Mouse (Mus musculus) megakaryocyte, adult 5-6 weeks (primary cell): Measurements from ENCODE around the gene Dusp28. TPM values are rescaled to one million over a fixed set of nuclear protein-coding genes. Genes with fewer than 3 reads are reported as not detected.
A peak's percentile ranks its signal among the peaks of the same experiment; 100 is the strongest.

Experiments
- ATAC-seq: 2 replicates; pipeline ENCODE4 v1.8.0; 2016; ENCODE audit warnings: mild to moderate bottlenecking, inconsistent platforms; ENCODE audit not compliant: poor library complexity, severe bottlenecking
- total RNA-seq, 2 experiments: library from RNA; stranded (forward) in 1 of 2; stranded (reverse) in 1 of 2; fragments of 153-499, 151-499 nt in 1 of 2; fragments of 221-1000, 200-1000 nt in 1 of 2; gene quantifications; 2 replicates each; pipeline versions ENCODE4 v1.2.3 to v1.2.4; 2015 to 2017

Gene Dusp28
- total RNA-seq, 2 experiments from 2014 or later = 2.4 to 8.2 TPM

DNA sequence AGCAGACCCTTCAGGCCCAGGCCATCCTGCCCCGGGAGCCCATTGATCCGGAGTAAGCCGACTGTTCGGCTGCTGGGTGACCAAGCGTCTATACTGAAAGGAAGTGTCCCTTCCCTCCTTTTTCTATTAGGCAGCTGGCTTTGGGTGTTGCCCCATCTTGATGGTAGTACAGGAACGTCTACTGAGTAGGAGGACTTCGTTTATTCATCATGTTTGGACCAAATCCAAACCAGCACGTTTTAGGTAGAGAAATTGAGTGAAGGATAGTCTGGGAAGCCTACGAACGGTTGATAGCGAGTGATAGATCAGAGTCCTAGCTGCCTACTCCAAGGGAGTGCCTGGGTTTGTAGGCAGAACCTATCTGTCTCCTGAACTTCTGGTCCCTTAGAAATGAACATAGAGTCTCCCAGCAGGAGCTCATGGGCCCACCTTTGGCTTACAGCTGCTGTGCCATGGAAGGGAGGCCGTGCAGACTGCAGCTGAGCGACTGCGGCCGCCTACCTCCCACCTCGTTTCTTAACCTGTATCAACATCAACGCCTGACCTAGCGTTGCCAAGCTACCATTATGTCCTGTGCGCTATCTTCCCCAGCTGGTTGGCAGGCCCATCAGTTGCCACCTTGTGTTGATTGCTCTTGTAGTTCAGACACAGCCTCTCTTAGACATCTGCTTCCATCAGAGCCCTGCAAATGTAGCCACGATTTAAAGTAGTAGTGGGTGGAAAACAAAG lies 1.0 kb downstream of the Dusp28 start:
- ATAC-seq = peak; percentile 20

DNA sequence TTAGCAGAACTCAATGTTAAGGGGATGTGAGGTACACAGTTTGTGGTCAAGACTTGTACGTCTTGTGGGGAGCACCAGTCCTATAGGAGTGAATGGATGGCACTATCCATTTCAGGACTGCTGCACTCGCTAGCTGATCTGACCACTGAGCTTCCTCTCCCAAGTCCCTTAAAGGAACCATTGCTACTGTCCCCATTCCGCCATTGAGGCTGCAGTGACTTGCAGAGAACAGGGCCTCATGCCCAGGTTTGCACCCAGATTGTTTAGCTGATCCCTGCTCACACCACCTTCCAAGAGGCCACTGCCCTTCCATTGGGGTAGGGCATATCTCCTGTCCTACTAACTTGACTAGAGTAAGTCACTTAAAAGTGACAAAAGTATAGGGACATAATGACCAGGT lies 1.9 kb downstream of the Dusp28 start:
- no peak for ATAC-seq

DNA sequence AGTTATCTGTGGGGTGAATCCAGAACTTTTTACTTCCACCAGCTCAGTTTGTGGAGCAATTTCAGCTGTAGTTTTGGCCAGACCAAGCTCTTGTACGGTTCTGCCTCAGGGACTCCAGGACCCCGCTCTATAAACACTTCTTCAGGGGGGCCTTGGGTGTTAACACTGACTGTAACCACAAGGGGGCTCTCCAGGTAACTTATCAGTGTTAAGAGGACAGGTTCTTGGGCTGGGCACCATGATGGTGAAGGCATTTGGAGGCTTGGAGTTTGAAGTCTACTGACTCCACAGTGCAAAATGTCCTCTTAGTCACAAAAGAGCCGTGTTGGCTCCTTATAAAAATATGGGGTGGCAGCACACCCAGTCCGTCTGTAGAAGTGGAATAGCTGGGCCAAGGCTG lies 2.3 kb downstream of the Dusp28 start:
- ATAC-seq = no peak

DNA sequence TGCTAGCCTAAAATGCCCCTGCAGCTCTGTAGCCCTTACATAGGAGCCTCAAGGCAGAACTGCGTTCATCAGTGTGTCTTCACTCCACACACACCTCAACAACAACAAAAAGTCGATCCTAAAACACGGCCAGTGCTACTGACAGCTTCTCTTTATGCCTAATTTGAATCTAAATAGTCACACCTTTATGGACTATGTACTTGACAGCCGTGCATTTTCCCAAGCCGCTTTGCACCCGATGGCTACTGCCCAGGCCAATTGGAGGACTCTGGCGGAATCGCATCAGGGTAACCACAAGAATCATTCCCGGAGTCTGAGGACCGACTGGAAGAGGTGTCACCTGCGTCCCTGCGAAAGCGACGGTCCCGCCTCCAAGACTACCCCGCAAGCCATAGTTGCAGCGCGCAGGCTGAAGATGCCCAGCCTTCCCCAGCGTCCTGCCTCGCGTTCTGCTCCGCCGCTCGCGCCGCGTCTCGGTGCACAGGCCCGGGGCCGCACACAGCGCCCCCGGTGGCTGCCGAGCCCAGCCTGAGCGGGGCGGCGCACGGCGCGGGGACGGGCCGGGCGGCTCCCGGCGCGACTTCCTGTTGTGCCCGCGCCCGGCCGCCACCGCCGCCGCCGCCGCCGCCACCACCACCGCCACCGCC lies 3.6 kb downstream of the Dusp28 start, which contains the start of gene Rnpepl1:
TSS of gene Rnpepl1 (plus strand) at position 545 of the 647 bp plus-strand sequence.
- ATAC-seq = peak; percentile 65

DNA sequence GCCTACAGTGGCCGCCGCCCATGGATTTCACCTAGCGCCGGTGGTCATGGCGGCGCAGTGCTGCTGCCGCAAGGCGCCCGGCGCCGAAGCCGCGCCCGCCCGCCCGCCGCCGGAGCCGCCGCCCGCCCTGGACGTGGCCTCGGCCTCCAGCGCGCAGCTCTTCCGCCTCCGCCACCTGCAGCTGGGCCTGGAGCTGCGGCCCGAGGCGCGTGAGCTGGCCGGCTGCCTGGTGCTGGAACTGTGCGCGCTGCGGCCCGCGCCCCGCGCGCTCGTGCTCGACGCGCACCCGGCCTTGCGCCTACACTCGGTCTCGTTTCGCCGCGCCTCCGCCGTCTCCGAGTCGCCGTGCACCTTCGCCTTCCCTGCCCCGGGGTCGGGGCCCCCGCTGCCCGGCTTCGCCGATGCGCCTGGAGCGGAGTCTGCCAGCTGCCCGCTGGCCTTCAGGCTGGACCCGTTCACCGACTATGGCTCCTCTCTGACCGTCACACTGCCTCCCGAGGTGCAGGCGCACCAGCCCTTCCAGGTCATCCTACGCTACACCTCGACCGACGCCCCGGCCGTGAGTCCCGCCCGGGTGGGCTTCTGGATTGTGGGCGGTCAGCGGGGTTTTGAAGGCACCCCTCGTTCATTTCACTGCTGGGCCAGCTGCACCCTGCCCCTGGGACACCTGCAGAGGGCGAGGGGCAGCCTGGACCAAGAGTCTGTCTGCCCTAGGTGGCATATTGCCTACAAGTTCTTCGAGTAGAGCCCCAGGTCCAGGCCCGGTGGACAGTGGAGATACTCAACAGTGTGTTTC lies 4.3 kb downstream of the Dusp28 start:
- ATAC-seq = 0 out of 2 replicates have a peak, but pooled peaks have one; percentile 9

DNA sequence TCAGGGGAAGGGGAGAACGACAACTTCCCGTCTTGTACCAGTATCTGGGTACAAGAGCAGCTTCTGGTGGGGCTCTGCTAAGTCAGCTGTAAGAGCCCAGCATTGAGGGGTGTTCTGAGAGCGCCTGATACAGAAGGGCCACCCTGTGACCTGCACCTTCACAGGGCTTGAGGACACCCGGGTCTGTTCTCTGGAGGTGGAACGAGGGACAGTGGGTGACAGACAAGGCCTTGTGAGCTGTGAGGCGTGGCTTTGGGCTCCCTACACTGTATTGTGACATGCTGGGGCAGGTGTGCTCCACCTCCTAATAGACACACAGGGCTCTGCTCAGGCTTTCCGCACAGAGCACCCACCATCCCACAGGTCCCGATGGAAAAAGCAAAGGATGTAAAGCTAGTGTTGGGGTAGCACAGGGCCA lies 4.9 kb downstream of the Dusp28 start:
- 0 out of 2 replicates have a peak, but pooled peaks have one; percentile 6 for ATAC-seq

DNA sequence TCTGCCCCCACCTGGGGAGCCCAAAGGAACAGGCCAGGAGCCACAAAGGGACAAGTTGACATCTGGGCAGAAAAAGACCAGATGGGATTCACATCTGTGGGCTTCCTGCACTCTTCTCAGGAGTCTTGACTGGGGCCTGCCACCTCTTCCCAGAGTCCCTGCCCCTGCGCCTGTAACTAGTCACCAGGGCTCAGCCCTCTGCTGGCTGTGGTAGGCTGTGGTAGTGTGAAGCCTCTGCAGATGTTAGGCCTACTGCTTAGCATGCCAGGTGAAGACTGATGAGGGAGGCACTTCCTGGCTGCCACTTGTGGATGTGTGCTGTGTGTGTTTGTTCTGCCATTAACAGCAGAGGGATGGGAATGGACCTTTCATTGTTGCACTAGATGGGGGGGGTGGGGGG lies 5.5 kb downstream of the Dusp28 start:
- no peak for ATAC-seq

DNA sequence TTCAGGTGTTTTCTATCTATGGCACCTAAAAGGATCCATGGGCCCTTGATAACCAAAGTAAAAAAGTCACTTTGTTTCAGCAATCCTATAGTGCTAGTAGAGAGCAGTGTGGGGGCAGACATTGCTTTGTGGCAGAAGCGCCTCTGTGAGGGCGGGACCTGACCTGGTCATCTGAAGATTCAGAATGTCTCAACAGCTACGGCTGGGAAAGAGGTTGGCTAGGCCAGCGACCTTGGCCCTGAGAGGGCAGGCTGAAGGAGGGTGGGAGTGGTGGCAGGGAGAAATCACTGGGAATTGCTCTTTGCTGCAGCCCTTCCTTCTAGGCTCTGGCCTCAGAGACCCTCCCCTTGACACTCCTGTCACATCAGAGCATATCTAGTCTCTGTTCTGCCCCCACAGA lies 7.5 kb downstream of the Dusp28 start:
- ATAC-seq = no peak

DNA sequence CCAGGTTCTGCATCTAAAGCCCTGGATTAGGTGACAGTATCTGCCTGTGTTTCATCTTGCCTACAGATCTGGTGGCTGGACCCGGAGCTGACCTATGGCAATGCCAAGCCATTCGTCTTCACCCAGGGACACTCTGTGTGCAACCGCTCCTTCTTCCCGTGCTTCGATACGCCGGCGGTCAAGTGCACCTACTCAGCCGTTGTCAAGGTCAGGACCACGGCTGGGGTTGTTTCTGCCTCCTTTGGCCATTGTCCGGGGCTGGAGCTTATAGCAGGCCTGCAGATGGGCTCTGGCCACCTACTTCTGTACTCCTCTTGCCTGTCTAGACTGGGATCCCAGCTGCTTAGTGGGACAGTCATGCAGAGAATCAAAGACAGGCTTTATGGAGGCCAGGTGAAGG lies 8.2 kb downstream of the Dusp28 start:
- no peak for ATAC-seq

DNA sequence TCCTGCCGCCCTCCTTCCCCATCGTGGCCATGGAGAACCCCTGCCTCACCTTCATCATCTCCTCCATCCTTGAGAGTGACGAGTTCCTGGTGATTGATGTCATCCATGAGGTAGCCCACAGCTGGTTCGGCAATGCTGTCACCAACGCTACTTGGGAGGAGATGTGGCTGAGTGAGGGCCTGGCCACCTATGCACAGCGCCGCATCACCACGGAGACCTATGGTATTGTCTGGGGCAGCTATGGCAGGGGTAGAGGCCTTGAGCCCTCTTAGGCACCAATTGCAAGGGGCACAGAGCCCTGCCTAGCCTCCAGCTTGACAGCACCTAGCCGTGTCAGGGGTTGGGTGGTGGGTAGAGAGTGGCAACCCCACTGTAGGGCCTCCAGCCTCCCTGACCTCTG lies 9.9 kb downstream of the Dusp28 start:
- ATAC-seq = no peak

DNA sequence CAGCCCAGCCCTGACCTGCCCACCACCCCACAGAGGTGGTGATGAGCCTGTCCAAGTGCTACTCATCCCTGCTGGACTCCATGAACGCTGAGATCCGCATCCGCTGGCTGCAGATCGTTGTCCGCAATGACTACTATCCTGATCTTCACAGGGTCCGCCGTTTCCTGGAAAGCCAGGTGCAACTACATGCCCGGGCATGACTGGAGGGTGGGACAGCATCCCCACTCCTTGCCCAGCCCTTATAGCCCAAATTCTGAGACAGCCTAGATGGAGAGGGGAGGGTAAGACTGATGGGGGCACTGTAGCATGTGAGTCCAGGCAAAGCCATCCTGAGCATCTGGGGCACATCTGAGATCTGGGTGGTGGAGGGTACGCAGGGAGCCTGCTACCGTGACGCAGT lies 12.4 kb downstream of the Dusp28 start:
- ATAC-seq = no peak

DNA sequence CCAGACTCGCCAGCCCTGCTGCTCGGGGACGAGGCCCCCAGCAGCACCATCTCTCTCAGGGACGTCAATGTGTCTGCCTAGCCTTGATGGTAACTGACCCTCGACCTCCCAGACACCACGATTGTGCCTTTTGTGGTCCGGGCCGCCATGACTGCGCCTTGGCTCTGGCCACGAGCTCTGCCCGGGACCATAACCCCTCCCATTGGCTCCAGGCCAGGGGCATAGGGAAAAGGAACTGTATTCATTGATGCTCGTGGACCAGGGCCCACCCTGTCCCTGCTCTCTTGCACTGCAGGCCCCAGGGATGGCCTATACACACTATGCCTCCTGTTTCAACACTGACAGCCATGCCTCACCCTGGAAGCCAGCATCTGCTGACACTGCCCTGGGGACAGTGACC lies 13.0 kb downstream of the Dusp28 start:
- ATAC-seq = no peak

DNA sequence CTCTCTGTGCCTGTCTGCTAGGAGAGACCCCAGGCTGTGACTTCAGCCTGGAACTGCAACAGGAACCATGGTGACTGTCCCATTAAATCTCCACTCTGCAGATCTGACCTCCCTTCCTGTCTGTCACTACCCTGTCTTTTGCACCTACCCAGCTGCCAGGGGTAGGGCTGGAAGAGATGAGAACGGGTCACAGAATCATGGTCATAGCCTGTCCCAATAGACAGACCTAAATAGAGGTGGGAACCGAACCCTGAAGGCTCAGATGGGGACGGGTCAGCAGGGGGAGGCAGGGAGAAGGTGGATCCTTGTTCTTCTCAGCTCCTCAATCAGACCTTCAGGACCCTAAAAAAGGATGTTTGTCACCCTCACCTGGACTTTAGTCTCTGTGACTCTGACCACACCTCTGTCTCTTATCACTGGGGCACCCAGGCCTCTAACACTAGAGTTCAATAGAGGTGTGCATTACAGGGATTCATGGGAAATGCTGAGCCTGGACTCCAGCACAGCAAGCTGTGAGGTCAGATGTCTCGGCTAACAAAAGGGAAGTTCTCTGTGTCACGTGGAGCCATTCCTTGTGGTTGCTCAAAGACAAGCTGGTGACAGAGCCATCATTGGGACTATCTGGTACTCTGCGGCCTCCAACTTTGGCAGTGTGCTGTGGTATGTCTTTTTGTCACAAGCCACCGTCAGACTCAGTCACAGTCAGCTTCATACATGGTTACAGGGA lies 13.9 kb downstream of the Dusp28 start:
- peak; percentile 83 for ATAC-seq

DNA sequence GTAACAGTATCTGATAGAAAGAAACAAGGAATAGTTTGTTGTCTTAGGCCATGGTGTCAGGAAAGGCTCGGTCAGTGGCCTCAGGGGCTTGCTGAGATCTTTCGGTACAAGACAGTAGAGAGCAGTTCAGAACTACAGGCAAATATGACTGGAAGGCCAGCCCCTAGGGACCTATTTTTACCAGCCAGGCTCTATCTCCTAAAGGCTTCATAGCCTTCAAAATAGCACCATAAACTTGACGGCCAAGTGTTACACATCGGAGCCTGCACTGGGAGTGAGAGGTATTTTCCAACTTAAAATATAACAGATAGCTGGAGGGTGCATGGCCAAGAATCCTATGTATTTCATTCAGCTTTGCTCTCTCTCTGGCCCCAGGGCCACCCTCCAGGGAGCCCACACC lies 14.7 kb downstream of the Dusp28 start:
- ATAC-seq = no peak

DNA sequence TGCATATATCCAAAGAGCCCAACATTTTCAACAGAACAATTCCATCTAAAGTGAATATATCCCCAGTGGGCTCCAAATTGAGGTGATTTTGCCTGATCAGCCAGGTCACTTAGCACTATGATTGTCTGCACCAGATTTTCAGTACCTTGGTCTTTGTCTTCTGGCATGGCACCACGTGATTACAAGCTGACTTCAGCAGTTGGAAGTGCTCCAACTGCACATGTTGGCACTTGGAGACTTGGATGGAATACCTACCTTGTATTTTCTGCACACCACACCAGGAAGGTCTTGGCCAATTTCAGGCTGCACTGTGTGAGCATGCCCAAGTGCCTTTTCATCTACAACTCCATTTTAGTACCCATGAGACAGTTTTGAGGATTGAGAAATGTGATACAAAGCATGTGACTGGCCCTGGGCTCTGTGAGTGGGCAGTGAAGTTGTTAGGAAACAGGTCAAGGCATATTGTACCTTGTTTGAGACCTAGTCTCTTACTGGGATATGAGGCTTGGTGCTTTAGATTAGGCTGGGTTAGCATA lies 23.5 kb downstream of the Dusp28 start:
- ATAC-seq = no peak

DNA sequence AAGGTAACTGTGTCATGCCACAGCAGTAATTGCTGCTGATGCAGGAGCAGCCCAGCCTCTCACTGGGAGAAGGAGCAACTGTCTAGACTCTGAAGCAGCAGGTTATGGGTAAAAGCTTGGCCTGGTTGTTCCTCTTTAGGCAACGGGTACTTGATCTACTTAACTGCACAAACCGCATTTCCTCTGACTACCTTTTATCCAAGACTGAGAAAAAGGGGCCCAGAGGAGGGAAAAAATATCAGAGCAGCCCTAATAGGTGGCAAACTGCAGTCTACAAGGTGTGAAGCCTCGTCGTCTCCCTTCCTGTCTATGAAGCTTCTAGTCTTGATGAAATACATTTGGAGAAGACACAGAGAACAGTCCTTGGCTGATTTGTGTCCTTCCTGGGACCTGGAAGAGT lies 26.8 kb downstream of the Dusp28 start:
- peak; percentile 24; the same call in 1 of the 2 replicates for ATAC-seq

DNA sequence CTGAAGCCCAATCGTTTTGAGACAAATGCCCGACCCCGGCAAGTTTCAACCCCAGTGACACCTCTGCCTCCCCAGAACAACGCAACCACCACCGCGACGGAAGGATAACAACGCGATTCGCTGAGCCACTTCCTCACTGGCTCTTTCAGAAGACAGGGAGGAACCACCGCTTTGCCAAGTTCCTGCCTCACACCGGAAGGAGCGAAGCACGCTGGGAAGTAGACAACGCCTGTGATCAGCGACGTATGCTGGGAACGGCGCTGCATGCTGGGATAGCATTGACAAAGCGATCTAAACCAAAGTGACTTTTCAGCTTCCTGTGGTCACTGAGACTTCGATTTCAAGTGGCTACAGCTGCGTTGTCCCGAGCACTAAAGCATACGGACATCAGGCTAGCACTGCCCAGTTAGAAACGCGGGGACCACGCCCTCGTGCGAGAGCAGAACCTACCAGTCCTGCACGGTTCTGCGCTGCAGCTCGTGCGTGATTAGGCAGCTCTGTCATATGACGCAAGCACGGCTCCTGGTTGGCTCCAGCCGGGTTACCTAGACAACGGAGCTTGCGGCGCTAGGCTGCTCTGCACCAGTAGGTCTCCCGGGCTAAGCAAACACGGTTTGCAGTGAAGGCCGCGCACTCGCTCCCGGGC lies 27.5 kb downstream of the Dusp28 start, which contains the start of gene Capn10:
TSS of gene Capn10 (plus strand) at position 195 of the 646 bp plus-strand sequence.
- ATAC-seq = peak; percentile 90

DNA sequence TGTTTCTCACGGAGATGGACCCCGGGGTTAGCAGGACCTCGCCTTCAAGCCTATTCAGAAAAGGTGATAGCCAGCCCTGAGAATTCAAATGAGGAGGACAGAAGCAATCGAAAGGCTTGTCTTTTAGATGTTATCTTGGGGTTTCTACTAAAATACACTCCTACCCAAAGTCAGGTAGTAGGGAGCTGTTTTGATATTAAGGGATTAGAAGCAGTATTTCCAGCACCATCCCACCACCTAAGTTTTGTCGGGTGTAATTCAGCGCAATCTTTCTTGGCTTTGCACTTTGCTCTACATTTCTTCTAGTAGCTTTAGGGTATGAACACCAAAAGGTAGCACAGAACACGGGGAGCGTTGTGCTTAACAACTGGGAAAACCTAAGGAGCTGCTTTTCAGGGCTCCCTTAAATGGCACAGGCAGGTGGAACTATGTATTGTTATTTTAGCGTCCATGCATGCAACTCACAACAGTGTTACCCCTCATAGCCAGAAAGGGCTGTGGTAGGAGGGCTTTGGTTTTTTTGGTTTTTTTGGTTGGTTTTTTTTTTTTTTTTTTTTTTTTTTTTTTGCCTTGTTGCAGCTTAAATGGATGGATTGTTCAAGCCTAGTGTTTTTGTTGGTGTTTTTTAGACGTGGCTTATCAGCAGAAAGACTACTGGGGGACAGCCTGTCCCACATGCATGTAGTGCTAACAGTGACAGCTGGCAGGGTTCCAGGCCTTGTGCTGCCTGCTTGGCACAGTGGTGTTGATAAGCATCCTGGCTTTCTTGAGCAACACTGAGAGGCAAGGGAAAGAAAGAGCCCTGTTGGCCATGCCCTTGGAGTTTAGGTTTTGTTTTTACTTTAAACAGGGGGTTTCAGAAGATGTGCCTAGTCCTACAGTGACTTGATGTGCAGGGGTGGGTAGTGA lies 28.5 kb downstream of the Dusp28 start:
- ATAC-seq = no peak

DNA sequence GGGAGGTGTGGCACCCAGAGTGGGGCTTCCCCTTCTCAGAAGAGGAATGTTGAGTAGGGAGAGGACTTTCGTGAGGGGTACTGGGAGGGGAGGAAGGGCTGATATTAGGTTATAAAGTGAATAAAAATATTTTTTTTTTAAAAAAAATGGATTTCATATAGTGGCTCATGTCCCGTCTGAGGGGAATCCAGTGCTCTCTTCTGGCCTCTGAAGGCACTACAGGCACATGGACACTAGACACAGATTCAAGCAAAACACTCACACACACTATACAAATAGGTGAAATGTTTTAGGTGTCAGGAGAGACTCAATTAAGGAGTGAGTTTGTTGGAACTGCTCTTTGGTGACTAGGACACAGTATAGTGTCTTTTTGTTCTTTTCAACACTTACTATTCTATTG lies 29.2 kb downstream of the Dusp28 start:
- ATAC-seq = no peak
